Mouse (Mus musculus) mammary gland, adult 2 months (tissue): ENCODE measurements around the gene Rplp0. TPM values are rescaled to one million over a fixed set of nuclear protein-coding genes. Genes with fewer than 3 reads are reported as not detected.

ENCODE experiments used
- polyA plus RNA-seq: library from polyadenylated mRNA; depleted of rRNA; stranded (reverse); fragments of >200 nt; gene quantifications from 2 replicates; pipeline ENCODE4 v1.2.3, GENCODE M21; 2012; ENCODE audit warnings: low replicate concordance; rRNA removed

The Rplp0 gene
- polyA plus RNA-seq: 2,101 and 2,134 TPM in 2 replicates

DNA sequence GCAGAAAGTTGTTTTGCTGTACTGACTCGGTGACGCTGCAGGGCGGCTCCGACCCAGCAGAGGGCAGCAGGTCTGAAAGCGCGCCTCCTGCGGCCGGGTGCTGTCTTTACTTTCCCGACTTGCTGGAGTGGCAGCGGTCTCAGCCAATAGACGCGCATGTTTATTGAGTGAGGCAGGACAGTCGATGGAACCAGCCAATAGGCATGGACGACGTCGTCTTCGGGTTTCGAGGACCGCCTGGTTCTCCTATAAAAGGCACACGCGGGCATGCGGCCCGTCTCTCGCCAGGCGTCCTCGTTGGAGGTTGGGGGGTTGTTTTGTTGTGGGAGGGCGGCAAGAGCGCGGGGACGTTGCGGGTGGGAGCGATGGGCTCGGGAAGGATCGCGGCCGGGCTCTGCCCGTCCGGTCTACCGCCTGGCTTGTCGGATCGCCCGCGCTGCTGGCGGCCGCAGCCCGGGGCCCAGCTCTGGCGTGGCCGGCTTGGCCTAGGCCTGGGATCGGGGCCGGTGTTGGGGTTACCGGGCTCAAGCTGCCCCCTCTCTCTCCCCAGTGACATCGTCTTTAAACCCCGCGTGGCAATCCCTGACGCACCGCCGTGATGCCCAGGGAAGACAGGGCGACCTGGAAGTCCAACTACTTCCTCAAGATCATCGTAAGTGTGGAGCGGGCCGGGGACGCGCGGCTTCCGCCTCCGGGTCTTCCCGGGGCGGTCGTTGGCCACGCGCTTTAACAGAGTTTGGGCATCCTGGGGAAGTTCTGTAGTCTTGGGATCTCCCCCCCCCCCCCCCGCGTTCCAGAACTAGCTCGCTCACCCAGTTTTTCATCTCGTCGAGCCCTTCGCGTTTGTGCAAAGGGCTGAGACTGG is at the start of gene Rplp0:
Gene Rplp0 (plus strand): TSS at position 231 of the 865 bp plus-strand sequence.

GRCm38 (mm10) chr5:115564737-115565393 is 5.6 kb downstream of the Rplp0 start, which contains the start of gene Gcn1l1:
TSS of gene Gcn1l1 (plus strand) at chr5:115565254.

Other genes starting within 250 kb of the Rplp0 start
- 24.4 and 53.3 TPM in 2 replicates for gene Srsf9, start 232.3 kb upstream of the Rplp0 start, polyA plus RNA-seq
- 9.3 and 17.8 TPM in 2 replicates for gene Gatc, start 218.3 kb upstream of the Rplp0 start, polyA plus RNA-seq
- 9.2 and 15.3 TPM in 2 replicates for gene Triap1, start 218.2 kb upstream of the Rplp0 start, polyA plus RNA-seq
- 2,839 and 6,625 TPM in 2 replicates for gene Cox6a1, start 210.5 kb upstream of the Rplp0 start, polyA plus RNA-seq
- 2.9 and 8.7 TPM in 2 replicates for gene Msi1, start 129.9 kb upstream of the Rplp0 start, polyA plus RNA-seq
- not detected in 2 replicates for gene Pla2g1b, start 93.2 kb upstream of the Rplp0 start, polyA plus RNA-seq
- gene Sirt4, start 74.7 kb upstream of the Rplp0 start, polyA plus RNA-seq: 38.5 and 50.2 TPM in 2 replicates
- 116 and 161 TPM in 2 replicates for gene Pxn, start 52.8 kb upstream of the Rplp0 start, polyA plus RNA-seq
- 36.1 and 55.7 TPM in 2 replicates for gene Gcn1l1, start 5.8 kb downstream of the Rplp0 start, polyA plus RNA-seq
- 65.0 and 82.4 TPM in 2 replicates for gene Rab35, start 72.4 kb downstream of the Rplp0 start, polyA plus RNA-seq
- gene Bicdl1, start 172.2 kb downstream of the Rplp0 start, polyA plus RNA-seq: 25.7 and 38.6 TPM in 2 replicates